13 mouse cellular contexts compared by ENCODE assay signal in the genomic region with DNA sequence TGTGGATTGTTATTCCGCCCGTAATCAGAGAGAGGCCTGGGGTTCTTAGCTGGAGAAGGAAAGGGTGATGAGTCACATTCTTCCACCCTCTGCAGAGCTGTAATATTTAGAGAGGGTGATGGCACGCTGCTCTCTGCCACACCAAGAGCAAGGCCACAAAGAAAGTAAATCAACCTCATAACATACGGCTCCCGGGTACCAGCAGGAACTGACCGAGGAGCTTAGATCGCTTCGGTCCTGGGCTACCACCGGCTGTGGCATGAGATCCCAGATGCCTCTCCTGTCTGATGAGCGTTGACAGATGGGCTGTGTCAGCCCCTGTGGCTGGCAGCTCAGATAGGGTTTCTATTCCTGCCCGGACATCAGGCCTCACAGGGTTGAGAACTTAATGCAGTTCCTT.
A peak's percentile ranks its signal among the peaks of the same experiment; 100 is the strongest.
DNase-seq lines count a peak whose midpoint lies in the region; ATAC-seq lines count a peak whose summit lies in the region.
"Had no signal": no experiment of that assay in that cellular context is flagged by ENCODE, and none has a peak within 500 bp of the region (broad histone marks: within the 10 kb centered on the region; RNA-seq: fewer than 3 reads in every experiment).

No protein-coding gene starts in this region.

- H3K4me3 ChIP-seq in kidney, embryonic 16.5 days (ENCODE audit: low read length): no peak overlapping the region
- no peak overlapping the region for H3K4me3 ChIP-seq in embryonic facial prominence, embryonic 15.5 days (replicated peaks)
- H3K4me3 ChIP-seq: embryonic facial prominence, embryonic 13.5 days; hindbrain, embryonic 12.5 days had no signal

- no peaks in the 10 kb centered on the region for H3K27me3 ChIP-seq in kidney, embryonic 16.5 days (ENCODE audit: insufficient read depth, low read length)
- H3K27me3 ChIP-seq in embryonic facial prominence, embryonic 15.5 days: no peaks in the 10 kb centered on the region
- H3K27me3 ChIP-seq: embryonic facial prominence, embryonic 13.5 days; hindbrain, embryonic 12.5 days had no signal

- DNase-seq in adrenal gland, adult (ENCODE audit: inconsistent age in 2 of 2, low spot score in 1 of 2): peak; percentile 36 to 78
- no peak for DNase-seq in adrenal gland, postnatal 25 days
- no peak for DNase-seq in kidney, postnatal 25 days
- DNase-seq in heart, postnatal 36 days: peak; percentile 18 to 32
- no peak for DNase-seq in left cerebral cortex, postnatal 36 days (ENCODE audit: low spot score in 2 of 2)
- DNase-seq in testis, postnatal 14 days (ENCODE audit: low spot score): no peak
- DNase-seq: kidney, adult 9 months; thymus, adult 18-20 months had no signal

- 44% methylated on average over 11 of the region's 11 CpGs for WGBS in kidney, embryonic 16.5 days
- WGBS in embryonic facial prominence, embryonic 15.5 days: 58% methylated on average over 11 of the region's 11 CpGs

- H3K9ac ChIP-seq in kidney, embryonic 16.5 days (replicated peaks; ENCODE audit: low read length): no peak overlapping the region
- H3K9ac ChIP-seq in embryonic facial prominence, embryonic 15.5 days: no peak overlapping the region
- H3K9ac ChIP-seq: embryonic facial prominence, embryonic 13.5 days; hindbrain, embryonic 12.5 days had no signal

- H3K9me3 ChIP-seq in kidney, embryonic 16.5 days (ENCODE audit: low read length): no peaks in the 10 kb centered on the region
- H3K9me3 ChIP-seq in embryonic facial prominence, embryonic 15.5 days (replicated peaks): no peaks in the 10 kb centered on the region
- H3K9me3 ChIP-seq: embryonic facial prominence, embryonic 13.5 days; G1E; hindbrain, embryonic 12.5 days had no signal

- no peaks in the 10 kb centered on the region for H3K36me3 ChIP-seq in kidney, embryonic 16.5 days (ENCODE audit: insufficient read depth, low read length)
- no peaks in the 10 kb centered on the region for H3K36me3 ChIP-seq in embryonic facial prominence, embryonic 15.5 days
- H3K36me3 ChIP-seq: embryonic facial prominence, embryonic 13.5 days; G1E; hindbrain, embryonic 12.5 days had no signal

- ATAC-seq in kidney, embryonic 16.5 days (ENCODE audit: low FRiP score, low TSS enrichment): peak; percentile 17; the same call in 1 of the 2 replicates
- 0 out of 2 replicates have a peak, but pooled peaks have one; percentile 37 for ATAC-seq in embryonic facial prominence, embryonic 15.5 days (ENCODE audit: insufficient number of reproducible peaks, low FRiP score, low TSS enrichment, low read depth)

- no peak overlapping the region for H3K27ac ChIP-seq in kidney, embryonic 16.5 days (ENCODE audit: low read length)
- no peak overlapping the region for H3K27ac ChIP-seq in embryonic facial prominence, embryonic 15.5 days (replicated peaks)
- H3K27ac ChIP-seq: embryonic facial prominence, embryonic 13.5 days; hindbrain, embryonic 12.5 days had no signal

- H3K4me2 ChIP-seq in kidney, embryonic 16.5 days (replicated peaks; ENCODE audit: low read depth, low read length): no peak overlapping the region
- H3K4me2 ChIP-seq in embryonic facial prominence, embryonic 15.5 days (replicated peaks): no peak overlapping the region
- H3K4me2 ChIP-seq: embryonic facial prominence, embryonic 13.5 days; hindbrain, embryonic 12.5 days had no signal

- intact Hi-C loops in heart, postnatal 36 days (cut with DNase I): no loop called here
- intact Hi-C loops in left cerebral cortex, postnatal 36 days (cut with DNase I): no loop called here

- no peaks in the 10 kb centered on the region for H3K4me1 ChIP-seq in kidney, embryonic 16.5 days (ENCODE audit: insufficient read depth, low read length)
- H3K4me1 ChIP-seq in embryonic facial prominence, embryonic 15.5 days: no peaks in the 10 kb centered on the region

Comparison
In these comparisons a context has a peak if more than half of its experiments do, and no peak if none do; other contexts are left out.
1. DNase-seq: peak in adrenal gland, adult (2 of 2) and heart, postnatal 36 days (2 of 2); none in adrenal gland, postnatal 25 days (single experiment), kidney, postnatal 25 days (0 of 2), left cerebral cortex, postnatal 36 days (0 of 2) and testis, postnatal 14 days (single experiment).